Mouse (Mus musculus): ENCODE measurements at regions not wholly inside any gene's neighbourhood (a gene's known extent, or its start where the extent isn't known, plus 50 kb on each side); places are given as distances from the start of the nearest gene placed in this dataset.

DNA sequence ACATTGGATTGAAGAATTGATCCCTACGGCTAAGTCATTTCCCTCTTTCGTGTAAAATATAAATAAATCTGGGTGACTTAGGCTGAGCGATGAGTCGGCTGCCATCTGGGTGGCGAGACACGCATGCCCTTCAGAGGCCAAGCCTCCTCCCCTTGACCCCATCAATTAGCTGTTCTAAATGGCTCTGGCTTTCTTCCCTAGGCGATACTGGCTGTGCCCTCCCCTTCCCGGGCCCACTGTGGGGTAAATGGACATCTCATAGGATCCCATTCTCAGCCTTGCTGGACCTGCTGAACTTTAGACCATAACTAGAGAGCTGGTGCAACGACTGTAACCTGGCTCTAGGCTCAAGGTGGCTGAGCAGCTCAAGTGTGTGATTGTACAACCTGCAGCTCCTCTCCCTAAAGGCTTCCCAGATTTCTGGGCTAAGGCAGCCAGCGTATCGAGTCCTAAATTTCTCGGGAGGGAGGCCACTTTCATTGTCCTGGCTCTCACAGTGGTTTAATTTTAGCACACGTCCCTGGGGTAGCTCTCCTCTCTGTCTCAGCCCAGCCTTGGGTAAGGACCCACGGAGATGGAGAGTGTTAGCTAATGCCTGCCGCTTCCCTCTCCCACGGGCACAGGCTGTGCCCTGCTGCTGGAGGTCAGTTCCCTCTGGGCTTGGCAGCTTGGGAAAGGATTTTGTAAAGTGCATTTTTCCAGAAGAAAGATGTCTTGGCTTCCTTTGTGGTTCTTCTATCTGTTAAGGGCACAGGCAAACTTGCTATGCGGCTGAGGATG lies 80.7 kb upstream of the Zc3h12a start:
- Histone ChIP-seq H3K9me3 (ENCODE audit: control insufficient read depth, low read length) (no peaks in the 10 kb centered on the region), H3K36me3 (ENCODE audit: control insufficient read depth, insufficient read depth, low read length) (no peaks in the 10 kb centered on the region), H3K4me2 (replicated peaks; ENCODE audit: low read depth) (no peak overlapping the region), H3K4me3 (ENCODE audit: low read depth, low read length) (no peak overlapping the region), H3K9ac (ENCODE audit: low read length) (no peak overlapping the region), H3K27ac (replicated peaks) (no peak overlapping the region), H3K27me3 (ENCODE audit: control insufficient read depth, insufficient read depth, low read length) (no peaks in the 10 kb centered on the region), H3K4me1 (replicated peaks; ENCODE audit: control insufficient read depth, insufficient read depth) (no peaks in the 10 kb centered on the region)
- DNase-seq (ENCODE audit: low spot score) (no peak), ATAC-seq (ENCODE audit: low FRiP score, low TSS enrichment) (no peak)
- TF ChIP-seq CTCF (IDR thresholded peaks at IDR 0.05; ENCODE audit: low read depth) (no peak), EP300 (optimal IDR thresholded peaks at IDR 0.05) (no peak)
- 51% methylated on average over 17 of the region's 17 CpGs for WGBS

DNA sequence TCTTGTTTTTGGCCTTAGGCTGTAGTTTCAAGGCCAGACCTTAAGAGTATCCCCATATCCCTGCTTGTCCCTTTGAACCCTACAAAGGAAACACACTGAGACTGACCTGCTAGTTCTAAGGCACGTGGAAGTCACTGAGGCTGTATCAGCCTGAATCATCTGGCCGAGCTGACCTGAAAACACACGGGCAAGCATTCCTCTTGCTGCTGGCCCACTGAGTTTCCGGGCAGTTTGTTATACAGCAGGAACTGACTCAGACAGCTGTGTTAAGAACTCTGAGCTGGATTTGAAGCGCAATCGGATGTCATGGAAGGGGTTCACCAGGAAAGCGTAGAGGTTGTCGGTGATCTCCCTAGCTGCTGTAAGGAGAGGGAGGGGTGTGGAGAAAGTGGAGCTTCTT lies 75.9 kb upstream of the Zc3h12a start:
- H3K4me1 ChIP-seq (replicated peaks; ENCODE audit: control insufficient read depth, insufficient read depth): no peaks in the 10 kb centered on the region
- no peak overlapping the region for H3K4me3 ChIP-seq (ENCODE audit: low read depth, low read length)
- no peak overlapping the region for H3K4me2 ChIP-seq (replicated peaks; ENCODE audit: low read depth)
- no peaks in the 10 kb centered on the region for H3K9me3 ChIP-seq (ENCODE audit: control insufficient read depth, low read length)
- no peaks in the 10 kb centered on the region for H3K27me3 ChIP-seq (ENCODE audit: control insufficient read depth, insufficient read depth, low read length)
- H3K36me3 ChIP-seq (ENCODE audit: control insufficient read depth, insufficient read depth, low read length): no peaks in the 10 kb centered on the region
- DNase-seq (ENCODE audit: low spot score): no peak
- no peak for TF ChIP-seq CTCF (IDR thresholded peaks at IDR 0.05; ENCODE audit: low read depth)
- no peak for TF ChIP-seq EP300 (optimal IDR thresholded peaks at IDR 0.05)
- H3K9ac ChIP-seq (ENCODE audit: low read length): no peak overlapping the region
- 75% methylated on average over 8 of the region's 8 CpGs for WGBS
- no peak overlapping the region for H3K27ac ChIP-seq (replicated peaks)
- no peak for ATAC-seq (ENCODE audit: low FRiP score, low TSS enrichment)

DNA sequence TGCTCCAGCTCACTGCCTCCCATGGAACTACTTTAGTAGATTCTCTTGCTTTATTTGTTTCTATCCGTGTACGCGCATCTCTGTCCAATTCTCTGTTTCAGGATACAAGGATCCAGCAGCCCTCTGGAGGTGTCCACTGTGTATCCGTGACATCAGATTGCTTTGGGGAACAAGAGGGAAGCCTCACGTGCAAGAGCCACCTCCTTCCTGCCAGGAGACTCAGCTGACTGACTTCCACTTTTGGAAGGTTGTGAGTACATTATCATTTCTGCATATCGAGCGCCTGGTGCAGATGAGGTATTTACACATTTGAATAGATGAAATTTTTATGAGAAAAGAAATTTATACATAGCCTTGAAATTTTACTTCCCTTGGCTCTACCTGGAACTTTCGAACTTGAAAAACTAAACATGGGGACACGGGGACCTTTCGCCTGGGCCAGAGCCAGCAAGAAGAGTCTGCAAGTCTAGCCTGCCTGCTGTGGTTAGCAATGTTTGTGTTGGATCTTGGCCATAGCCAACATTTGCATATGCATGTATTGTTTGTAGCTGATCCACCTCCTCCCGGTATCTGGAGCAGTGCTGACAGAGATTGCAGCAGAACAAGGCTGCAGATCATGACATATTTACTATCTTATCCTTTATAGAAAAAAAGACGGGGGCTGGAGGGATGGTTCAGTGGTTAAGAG lies 74.1 kb upstream of the Zc3h12a start:
- H3K4me3 ChIP-seq (ENCODE audit: low read depth, low read length): no peak overlapping the region
- TF ChIP-seq EP300 (optimal IDR thresholded peaks at IDR 0.05): no peak
- no peak for TF ChIP-seq CTCF (IDR thresholded peaks at IDR 0.05; ENCODE audit: low read depth)

DNA sequence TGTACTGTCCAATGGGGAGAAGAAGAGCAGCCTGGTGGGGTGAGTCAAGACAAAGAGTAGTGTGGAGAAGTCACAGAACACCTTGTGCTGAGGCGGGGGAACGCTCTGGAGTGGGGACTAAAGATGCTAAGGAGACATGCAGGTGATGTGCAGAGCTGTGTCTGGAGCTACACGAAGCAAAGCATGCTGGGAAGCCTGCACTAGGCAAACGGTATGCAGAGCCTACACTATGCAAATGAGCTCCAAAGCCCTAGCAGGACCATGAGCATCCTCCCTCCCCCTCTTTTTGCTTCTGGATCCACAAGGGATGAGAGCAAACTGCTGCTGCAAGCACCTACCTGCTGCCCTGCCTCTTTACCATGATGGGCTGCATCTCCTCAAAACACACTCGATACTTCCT lies 73.1 kb upstream of the Zc3h12a start:
- TF ChIP-seq CTCF (IDR thresholded peaks at IDR 0.05; ENCODE audit: low read depth) (no peak), EP300 (optimal IDR thresholded peaks at IDR 0.05) (no peak)
- no peak for DNase-seq (ENCODE audit: low spot score)
- WGBS: 61% methylated on average over 5 of the region's 5 CpGs
- Histone ChIP-seq H3K4me2 (replicated peaks; ENCODE audit: low read depth) (no peak overlapping the region), H3K4me1 (replicated peaks; ENCODE audit: control insufficient read depth, insufficient read depth) (no peaks in the 10 kb centered on the region), H3K9ac (ENCODE audit: low read length) (no peak overlapping the region), H3K36me3 (ENCODE audit: control insufficient read depth, insufficient read depth, low read length) (no peaks in the 10 kb centered on the region), H3K9me3 (ENCODE audit: control insufficient read depth, low read length) (no peaks in the 10 kb centered on the region), H3K27ac (replicated peaks) (no peak overlapping the region), H3K4me3 (ENCODE audit: low read depth, low read length) (no peak overlapping the region), H3K27me3 (ENCODE audit: control insufficient read depth, insufficient read depth, low read length) (no peaks in the 10 kb centered on the region)
- no peak for ATAC-seq (ENCODE audit: low FRiP score, low TSS enrichment)

More for the DNA sequence above, 74.1 kb upstream of the Zc3h12a start:
- no peak overlapping the region for H3K27ac ChIP-seq (replicated peaks)
- no peak overlapping the region for H3K9ac ChIP-seq (ENCODE audit: low read length)
- no peak overlapping the region for H3K4me2 ChIP-seq (replicated peaks; ENCODE audit: low read depth)
- H3K9me3 ChIP-seq (ENCODE audit: control insufficient read depth, low read length): no peaks in the 10 kb centered on the region
- no peaks in the 10 kb centered on the region for H3K4me1 ChIP-seq (replicated peaks; ENCODE audit: control insufficient read depth, insufficient read depth)
- DNase-seq (ENCODE audit: low spot score): peak; percentile 41
- WGBS: 65% methylated on average over 12 of the region's 12 CpGs
- no peaks in the 10 kb centered on the region for H3K36me3 ChIP-seq (ENCODE audit: control insufficient read depth, insufficient read depth, low read length)
- no peak for ATAC-seq (ENCODE audit: low FRiP score, low TSS enrichment)
- H3K27me3 ChIP-seq (ENCODE audit: control insufficient read depth, insufficient read depth, low read length): no peaks in the 10 kb centered on the region

DNA sequence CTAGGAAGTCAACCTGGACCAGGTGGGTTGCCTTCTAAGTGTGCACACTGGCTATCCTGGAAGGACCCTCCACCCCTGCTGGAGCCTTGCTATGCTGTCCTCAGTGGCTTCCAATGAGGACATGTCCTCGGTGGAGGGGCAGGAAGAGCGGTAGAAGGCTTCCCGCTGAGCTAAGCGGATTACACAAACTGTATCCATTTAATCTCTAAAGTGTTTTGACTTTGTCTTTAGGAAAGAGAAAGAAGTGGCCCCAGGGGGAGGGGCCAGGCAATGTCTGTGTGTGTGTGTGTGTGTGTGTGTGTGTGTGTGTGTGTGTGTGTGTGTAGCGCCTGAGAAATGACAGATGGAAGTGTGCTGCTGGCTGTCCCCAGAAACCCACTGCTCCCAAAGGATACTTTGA lies 71.6 kb upstream of the Zc3h12a start:
- no peak for TF ChIP-seq EP300 (optimal IDR thresholded peaks at IDR 0.05)
- no peak for TF ChIP-seq CTCF (IDR thresholded peaks at IDR 0.05; ENCODE audit: low read depth)
- H3K9me3 ChIP-seq (ENCODE audit: control insufficient read depth, low read length): no peaks in the 10 kb centered on the region
- no peaks in the 10 kb centered on the region for H3K36me3 ChIP-seq (ENCODE audit: control insufficient read depth, insufficient read depth, low read length)
- no peak overlapping the region for H3K4me3 ChIP-seq (ENCODE audit: low read depth, low read length)
- H3K27ac ChIP-seq (replicated peaks): no peak overlapping the region
- ATAC-seq (ENCODE audit: low FRiP score, low TSS enrichment): no peak
- H3K9ac ChIP-seq (ENCODE audit: low read length): no peak overlapping the region
- DNase-seq (ENCODE audit: low spot score): no peak
- no peak overlapping the region for H3K4me2 ChIP-seq (replicated peaks; ENCODE audit: low read depth)
- 33% methylated on average over 4 of the region's 5 CpGs for WGBS
- no peaks in the 10 kb centered on the region for H3K4me1 ChIP-seq (replicated peaks; ENCODE audit: control insufficient read depth, insufficient read depth)
- H3K27me3 ChIP-seq (ENCODE audit: control insufficient read depth, insufficient read depth, low read length): no peaks in the 10 kb centered on the region

DNA sequence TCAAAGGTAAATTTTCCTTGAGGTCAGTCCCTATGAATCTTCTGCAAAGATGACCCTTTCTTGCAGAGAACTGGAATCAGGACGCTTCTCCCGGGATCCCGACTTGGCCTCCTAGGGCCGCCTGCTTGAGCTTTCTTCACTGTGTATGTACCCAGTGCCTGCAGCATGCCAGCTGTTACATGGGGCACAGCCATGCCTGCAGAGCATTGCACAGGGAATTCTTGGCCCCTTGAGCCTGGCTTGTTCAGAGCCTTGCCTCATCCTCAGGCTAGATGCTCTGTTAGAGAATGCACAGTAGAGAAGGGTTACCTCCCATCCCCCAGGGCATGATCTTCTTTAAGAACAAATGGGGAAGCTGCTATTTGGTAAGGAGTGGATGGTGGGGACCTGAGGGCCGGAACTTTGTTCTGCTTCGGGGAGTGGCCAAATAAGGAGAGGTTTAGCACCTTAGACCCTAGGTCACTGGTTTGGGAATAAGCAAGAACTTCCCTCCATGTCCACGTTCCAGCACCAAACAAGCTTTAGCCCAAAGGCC lies 68.3 kb upstream of the Zc3h12a start:
- Histone ChIP-seq H3K9ac (ENCODE audit: low read length) (no peak overlapping the region), H3K9me3 (ENCODE audit: control insufficient read depth, low read length) (no peaks in the 10 kb centered on the region), H3K27me3 (ENCODE audit: control insufficient read depth, insufficient read depth, low read length) (no peaks in the 10 kb centered on the region), H3K27ac (replicated peaks) (no peak overlapping the region), H3K4me1 (replicated peaks; ENCODE audit: control insufficient read depth, insufficient read depth) (no peaks in the 10 kb centered on the region), H3K4me2 (replicated peaks; ENCODE audit: low read depth) (no peak overlapping the region), H3K4me3 (ENCODE audit: low read depth, low read length) (no peak overlapping the region), H3K36me3 (ENCODE audit: control insufficient read depth, insufficient read depth, low read length) (no peaks in the 10 kb centered on the region)
- TF ChIP-seq CTCF (IDR thresholded peaks at IDR 0.05; ENCODE audit: low read depth) (no peak), EP300 (optimal IDR thresholded peaks at IDR 0.05) (no peak)
- 56% methylated on average over 7 of the region's 7 CpGs for WGBS
- DNase-seq (ENCODE audit: low spot score) (no peak), ATAC-seq (ENCODE audit: low FRiP score, low TSS enrichment) (no peak)
